Mouse (Mus musculus): ENCODE data around the gene Pgap2. TPM values are rescaled to one million over a fixed set of nuclear protein-coding genes. Genes with fewer than 3 reads are reported as not detected.
"Not testable (repeated sequence)": the region's sequence is repeated elsewhere in the genome, so short reads cannot be mapped to it uniquely, and the experiment has no call there.

Pgap2 gene
- polyA plus RNA-seq, 1 experiment, result 35.2 TPM

- no peak for DNase-seq
- Histone ChIP-seq H3K4me1 (ENCODE audit: control insufficient read depth, insufficient read depth, low read length) (no peaks in the 10 kb centered on the region), H3K4me3 (replicated peaks; ENCODE audit: insufficient read depth, low read depth, low read length) (no peak overlapping the region), H3K27me3 (ENCODE audit: control insufficient read depth, insufficient read depth, low read length) (no peaks in the 10 kb centered on the region), H3K27ac (ENCODE audit: insufficient read depth, low read length) (no peak overlapping the region)
- TF ChIP-seq POLR2A (IDR thresholded peaks at IDR 0.05; ENCODE audit: borderline replicate concordance, insufficient read depth, low read length) (no peak), CTCF (IDR thresholded peaks at IDR 0.05; ENCODE audit: borderline replicate concordance, insufficient read depth, low read depth, low read length) (no peak)
- 83% methylated on average over 10 of the region's 10 CpGs for WGBS
Measured at GRCm38 (mm10) chr7:102259716-102260479, 49.9 kb downstream of the Pgap2 start.

GRCm38 (mm10) chr7:102260518-102260917, 50.5 kb downstream of the Pgap2 start:
- Histone ChIP-seq H3K4me3 (replicated peaks; ENCODE audit: insufficient read depth, low read depth, low read length) (no peak overlapping the region), H3K4me1 (ENCODE audit: control insufficient read depth, insufficient read depth, low read length) (no peaks in the 10 kb centered on the region), H3K27ac (ENCODE audit: insufficient read depth, low read length) (no peak overlapping the region), H3K27me3 (ENCODE audit: control insufficient read depth, insufficient read depth, low read length) (no peaks in the 10 kb centered on the region)
- no peak for TF ChIP-seq CTCF (IDR thresholded peaks at IDR 0.05; ENCODE audit: borderline replicate concordance, insufficient read depth, low read depth, low read length)
- TF ChIP-seq POLR2A (IDR thresholded peaks at IDR 0.05; ENCODE audit: borderline replicate concordance, insufficient read depth, low read length), result no peak
- WGBS, result 84% methylated on average over 1 of the region's 1 CpGs
- DNase-seq, result no peak

- 90% methylated on average over 2 of the region's 2 CpGs for WGBS
- Histone ChIP-seq H3K27ac (ENCODE audit: insufficient read depth, low read length) (no peak overlapping the region), H3K4me3 (replicated peaks; ENCODE audit: insufficient read depth, low read depth, low read length) (no peak overlapping the region), H3K4me1 (ENCODE audit: control insufficient read depth, insufficient read depth, low read length) (no peaks in the 10 kb centered on the region), H3K27me3 (ENCODE audit: control insufficient read depth, insufficient read depth, low read length) (no peaks in the 10 kb centered on the region)
- TF ChIP-seq CTCF (IDR thresholded peaks at IDR 0.05; ENCODE audit: borderline replicate concordance, insufficient read depth, low read depth, low read length), result no peak
- TF ChIP-seq POLR2A (IDR thresholded peaks at IDR 0.05; ENCODE audit: borderline replicate concordance, insufficient read depth, low read length), result no peak
- DNase-seq, result no peak
Measured at GRCm38 (mm10) chr7:102263020-102263419, 53.0 kb downstream of the Pgap2 start.

- not testable (repeated sequence) for H3K27me3 ChIP-seq (ENCODE audit: control insufficient read depth, insufficient read depth, low read length); H3K27ac ChIP-seq (ENCODE audit: insufficient read depth, low read length); H3K4me1 ChIP-seq (ENCODE audit: control insufficient read depth, insufficient read depth, low read length); DNase-seq; H3K4me3 ChIP-seq (replicated peaks; ENCODE audit: insufficient read depth, low read depth, low read length)
- 93% methylated on average over 10 of the region's 10 CpGs for WGBS
Measured at GRCm38 (mm10) chr7:102266021-102266400, 56.0 kb downstream of the Pgap2 start.

GRCm38 (mm10) chr7:102266401-102267042, 56.5 kb downstream of the Pgap2 start:
- Histone ChIP-seq H3K4me3 (replicated peaks; ENCODE audit: insufficient read depth, low read depth, low read length) (no peak overlapping the region), H3K27me3 (ENCODE audit: control insufficient read depth, insufficient read depth, low read length) (no peaks in the 10 kb centered on the region), H3K4me1 (ENCODE audit: control insufficient read depth, insufficient read depth, low read length) (peaks cover 2% of the 10 kb centered on the region; the same call in 1 of the 2 replicates), H3K27ac (ENCODE audit: insufficient read depth, low read length) (no peak overlapping the region)
- no peak for DNase-seq
- TF ChIP-seq CTCF (IDR thresholded peaks at IDR 0.05; ENCODE audit: borderline replicate concordance, insufficient read depth, low read depth, low read length) (no peak), POLR2A (IDR thresholded peaks at IDR 0.05; ENCODE audit: borderline replicate concordance, insufficient read depth, low read length) (no peak)
- WGBS, result 59% methylated on average over 14 of the region's 14 CpGs

- peaks cover 7% of the 10 kb centered on the region; the same call in 1 of the 2 replicates for H3K4me1 ChIP-seq (ENCODE audit: control insufficient read depth, insufficient read depth, low read length)
- DNase-seq, result peak; percentile 94 to 97
- H3K27ac ChIP-seq (ENCODE audit: insufficient read depth, low read length), result peak overlapping the region; percentile 44; the same call in 1 of the 2 replicates
- peak overlapping the region; percentile 76 for H3K4me3 ChIP-seq (replicated peaks; ENCODE audit: insufficient read depth, low read depth, low read length)
- H3K27me3 ChIP-seq (ENCODE audit: control insufficient read depth, insufficient read depth, low read length), result no peaks in the 10 kb centered on the region
- under 1% methylated on average over 34 of the region's 34 CpGs for WGBS
- peak; percentile 24; the same call in 1 of the 2 replicates for TF ChIP-seq POLR2A (IDR thresholded peaks at IDR 0.05; ENCODE audit: borderline replicate concordance, insufficient read depth, low read length)
- peak; percentile 83 for TF ChIP-seq CTCF (IDR thresholded peaks at IDR 0.05; ENCODE audit: borderline replicate concordance, insufficient read depth, low read depth, low read length)
Measured at GRCm38 (mm10) chr7:102267113-102267579, 57.1 kb downstream of the Pgap2 start.

- Histone ChIP-seq H3K4me1 (ENCODE audit: control insufficient read depth, insufficient read depth, low read length) (peaks cover 8% of the 10 kb centered on the region; the same call in 1 of the 2 replicates), H3K4me3 (replicated peaks; ENCODE audit: insufficient read depth, low read depth, low read length) (peak within 1 kb of the TSS; percentile 76), H3K27ac (ENCODE audit: insufficient read depth, low read length) (peak within 1 kb of the TSS; percentile 73), H3K27me3 (ENCODE audit: control insufficient read depth, insufficient read depth, low read length) (no peaks in the 10 kb centered on the region)
- peak in 1 of 2 experiments; percentile 80 for DNase-seq
- under 1% methylated on average over 63 of the region's 73 CpGs for WGBS
- no peak for TF ChIP-seq CTCF (IDR thresholded peaks at IDR 0.05; ENCODE audit: borderline replicate concordance, insufficient read depth, low read depth, low read length)
- 0 out of 2 replicates have a peak, but pooled peaks have one; percentile 38 for TF ChIP-seq POLR2A (IDR thresholded peaks at IDR 0.05; ENCODE audit: borderline replicate concordance, insufficient read depth, low read length)
Measured at GRCm38 (mm10) chr7:102267601-102268394, 57.8 kb downstream of the Pgap2 start, which contains the start of gene Stim1. Gene Stim1, plus strand, starts transcription at chr7:102267806.
